Mouse (Mus musculus): Measurements from ENCODE around the gene Rora.

- TF ChIP-seq CTCF (IDR thresholded peaks at IDR 0.05; ENCODE audit: low read depth, low read length) (no peak; the same call in 1 of the 2 replicates), POLR2A (IDR thresholded peaks at IDR 0.05; ENCODE audit: extremely low read depth, insufficient read depth, low read length) (no peak)
These were observed 653.3 kb downstream of the Rora start for GRCm38 (mm10) chr9:69306734-69307528.
